Mouse (Mus musculus): ENCODE results near the gene Olfr31. TPM values are rescaled to one million over a fixed set of nuclear protein-coding genes. Genes with fewer than 3 reads are reported as not detected.
A peak's percentile ranks its signal among the peaks of the same experiment; 100 is the strongest.

Gene Olfr31
- polyA plus RNA-seq (2015; fragmentation: Nextera tagmentation; extraction: Ambion mirVana): not detected in 2 replicates

DNA sequence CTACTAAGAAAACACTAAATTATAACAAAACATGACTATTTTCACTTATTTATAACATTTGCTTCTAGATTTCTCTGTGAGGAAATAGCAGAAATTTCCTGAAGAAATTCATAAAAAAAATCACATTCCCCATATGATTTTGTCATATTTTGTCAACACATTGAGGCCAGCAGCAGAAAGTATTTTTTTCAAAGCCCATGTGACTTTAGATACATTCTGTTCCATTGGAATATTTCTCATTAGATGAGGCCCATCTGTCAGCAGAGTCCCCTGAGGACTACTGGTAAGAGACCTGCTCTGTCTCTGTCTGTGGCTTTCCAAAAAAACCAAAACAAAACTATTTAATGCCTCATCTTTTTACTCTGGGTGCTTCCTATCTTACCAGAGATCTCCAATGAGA is at the start of gene Olfr31:
Olfr31 (plus strand) TSS at position 301 of the 400 bp plus-strand sequence.
- Histone ChIP-seq H3K36me3 (ENCODE audit: control insufficient read depth, insufficient read depth, low read length) (no peaks in the 10 kb centered on the region), H3K4me2 (ENCODE audit: low read depth, low read length) (no peak within 1 kb of the TSS), H3K9me3 (ENCODE audit: control insufficient read depth, low read length) (no peaks in the 10 kb centered on the region), H3K4me1 (replicated peaks; ENCODE audit: control insufficient read depth, insufficient read depth, low read length) (no peaks in the 10 kb centered on the region), H3K27me3 (ENCODE audit: control insufficient read depth, insufficient read depth, low read depth, low read length) (no peaks in the 10 kb centered on the region), H3K27ac (ENCODE audit: low read length) (no peak within 1 kb of the TSS), H3K4me3 (ENCODE audit: low read length) (no peak within 1 kb of the TSS), H3K9ac (ENCODE audit: low read length) (no peak within 1 kb of the TSS)
- no peak for ATAC-seq (ENCODE audit: low read depth)

DNA sequence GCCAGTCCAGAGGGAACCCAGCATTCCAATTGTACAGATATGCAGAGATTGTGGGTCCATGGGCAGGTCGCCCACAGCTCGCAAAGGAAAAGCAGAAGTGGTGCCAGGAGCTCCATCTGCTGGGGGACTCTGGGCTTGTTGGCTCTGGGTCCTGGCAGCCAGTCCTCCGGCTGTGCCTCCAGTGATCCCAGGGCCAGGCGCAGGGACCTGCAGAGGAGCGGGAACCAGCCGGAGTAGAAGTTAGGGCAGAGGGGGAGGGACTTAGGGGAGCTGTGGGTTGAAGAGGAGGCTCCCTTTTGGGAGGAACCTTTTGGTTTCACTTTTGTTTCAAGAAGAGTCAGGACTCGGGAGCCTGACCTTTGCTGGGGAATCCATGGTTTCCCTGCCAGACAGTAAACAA is 28.2 kb upstream of the Olfr31 start:
- Histone ChIP-seq H3K27me3 (ENCODE audit: control insufficient read depth, insufficient read depth, low read depth, low read length) (no peaks in the 10 kb centered on the region), H3K36me3 (ENCODE audit: control insufficient read depth, insufficient read depth, low read length) (no peaks in the 10 kb centered on the region), H3K27ac (ENCODE audit: low read length) (no peak overlapping the region), H3K9ac (ENCODE audit: low read length) (no peak overlapping the region), H3K4me2 (ENCODE audit: low read depth, low read length) (0 out of 2 replicates have a peak overlapping the region, but pooled peaks have one; percentile 22), H3K4me1 (replicated peaks; ENCODE audit: control insufficient read depth, insufficient read depth, low read length) (no peaks in the 10 kb centered on the region), H3K9me3 (ENCODE audit: control insufficient read depth, low read length) (no peaks in the 10 kb centered on the region), H3K4me3 (ENCODE audit: low read length) (0 out of 2 replicates have a peak overlapping the region, but pooled peaks have one; percentile 5)
- peak; percentile 76 for ATAC-seq (ENCODE audit: low read depth)
- WGBS: 46% methylated on average over 7 of the region's 7 CpGs

DNA sequence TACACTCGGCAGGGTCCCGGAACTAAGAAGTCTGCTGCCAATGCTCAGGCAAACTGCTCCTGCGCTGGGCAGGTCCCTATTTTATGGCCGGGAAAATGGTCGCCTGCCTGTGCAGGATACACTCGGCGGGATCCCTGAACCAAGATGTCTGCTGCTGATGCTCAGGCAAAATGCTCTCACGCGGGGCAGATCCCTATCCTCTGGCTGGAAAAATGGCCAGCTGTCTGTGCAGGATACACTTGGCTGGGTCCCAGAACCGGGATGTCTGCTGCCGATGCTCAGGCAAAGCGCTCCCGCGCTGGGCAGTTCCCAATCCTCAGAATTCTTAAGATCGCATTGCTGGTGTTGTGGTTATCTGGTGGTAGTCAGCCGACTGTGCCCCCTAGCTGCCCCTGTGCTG is 13.7 kb upstream of the Olfr31 start:
- Histone ChIP-seq H3K27me3 (ENCODE audit: control insufficient read depth, insufficient read depth, low read depth, low read length) (no peaks in the 10 kb centered on the region), H3K9ac (ENCODE audit: low read length) (no peak overlapping the region), H3K4me1 (replicated peaks; ENCODE audit: control insufficient read depth, insufficient read depth, low read length) (no peaks in the 10 kb centered on the region), H3K27ac (ENCODE audit: low read length) (no peak overlapping the region), H3K4me3 (ENCODE audit: low read length) (no peak overlapping the region), H3K36me3 (ENCODE audit: control insufficient read depth, insufficient read depth, low read length) (no peaks in the 10 kb centered on the region), H3K4me2 (ENCODE audit: low read depth, low read length) (no peak overlapping the region), H3K9me3 (ENCODE audit: control insufficient read depth, low read length) (no peaks in the 10 kb centered on the region)
- no peak for ATAC-seq (ENCODE audit: low read depth)
- 44% methylated on average over 16 of the region's 16 CpGs for WGBS

DNA sequence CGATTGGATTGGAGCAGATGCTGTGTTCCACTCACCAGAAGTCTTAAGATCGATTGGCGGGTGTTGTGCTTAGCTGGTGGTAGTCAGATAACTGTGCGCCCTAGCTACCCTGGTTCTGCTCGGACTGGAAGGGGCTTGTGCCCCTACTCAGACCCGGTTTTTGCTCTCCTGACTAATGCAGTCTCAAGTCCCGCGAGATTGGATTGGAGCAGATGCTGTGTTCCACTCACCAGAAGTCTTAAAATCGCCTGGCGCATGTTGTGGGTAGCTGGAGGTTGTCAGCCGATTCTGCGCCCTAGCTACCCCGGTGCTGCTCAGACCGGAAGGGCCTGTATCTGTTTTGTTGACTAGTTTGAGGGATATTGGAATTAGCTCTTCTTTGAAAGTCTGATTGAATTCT is 13.2 kb upstream of the Olfr31 start:
- 41% methylated on average over 14 of the region's 14 CpGs for WGBS
- Histone ChIP-seq H3K36me3 (ENCODE audit: control insufficient read depth, insufficient read depth, low read length) (no peaks in the 10 kb centered on the region), H3K4me3 (ENCODE audit: low read length) (no peak overlapping the region), H3K27ac (ENCODE audit: low read length) (no peak overlapping the region), H3K9ac (ENCODE audit: low read length) (no peak overlapping the region), H3K27me3 (ENCODE audit: control insufficient read depth, insufficient read depth, low read depth, low read length) (no peaks in the 10 kb centered on the region), H3K4me2 (ENCODE audit: low read depth, low read length) (no peak overlapping the region), H3K9me3 (ENCODE audit: control insufficient read depth, low read length) (no peaks in the 10 kb centered on the region), H3K4me1 (replicated peaks; ENCODE audit: control insufficient read depth, insufficient read depth, low read length) (no peaks in the 10 kb centered on the region)
- ATAC-seq (ENCODE audit: low read depth): no peak

DNA sequence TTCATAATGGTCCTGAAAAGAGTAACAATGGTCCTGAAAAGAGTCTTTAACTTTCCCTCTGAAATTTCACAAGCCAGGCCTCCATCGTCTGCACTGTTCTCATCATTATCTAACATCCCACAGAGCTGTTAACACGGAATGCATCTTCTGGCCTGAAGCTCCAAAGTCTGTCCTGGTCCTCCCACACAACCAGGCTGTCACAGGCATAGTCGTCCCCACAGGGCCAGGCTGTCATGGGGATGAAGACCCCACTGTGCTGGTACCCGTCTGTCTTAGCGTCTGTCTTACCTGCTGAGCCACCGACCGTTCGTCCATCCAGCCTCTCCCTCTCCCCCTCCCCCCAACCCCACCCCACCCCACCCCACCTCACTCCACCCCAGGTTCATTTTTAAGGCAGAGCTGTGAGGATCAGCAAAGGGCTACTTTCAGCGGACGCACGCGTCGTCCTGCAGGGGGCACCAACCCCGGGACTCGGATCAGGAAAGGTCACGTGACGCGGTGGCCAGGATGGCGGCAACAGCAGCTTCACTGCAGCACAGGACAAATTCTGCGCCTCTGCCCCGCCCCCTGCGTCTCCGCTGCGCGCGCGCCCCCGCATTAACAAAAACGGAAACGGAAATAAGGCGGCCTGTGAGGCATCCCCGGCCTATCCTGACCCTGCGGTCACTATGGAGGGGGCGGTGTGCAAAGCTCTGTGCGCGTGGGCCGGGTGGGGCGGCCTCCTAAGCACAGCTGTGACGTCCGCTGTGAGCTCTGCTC is 22.7 kb downstream of the Olfr31 start:
- H3K4me2 ChIP-seq (ENCODE audit: low read depth, low read length): peak overlapping the region; percentile 84
- H3K27ac ChIP-seq (ENCODE audit: low read length): peak overlapping the region; percentile 69
- H3K9ac ChIP-seq (ENCODE audit: low read length): peak overlapping the region; percentile 62
- H3K27me3 ChIP-seq (ENCODE audit: control insufficient read depth, insufficient read depth, low read depth, low read length): no peaks in the 10 kb centered on the region
- H3K4me3 ChIP-seq (ENCODE audit: low read length): peak overlapping the region; percentile 58
- H3K4me1 ChIP-seq (replicated peaks; ENCODE audit: control insufficient read depth, insufficient read depth, low read length): no peaks in the 10 kb centered on the region
- H3K9me3 ChIP-seq (ENCODE audit: control insufficient read depth, low read length): peaks cover 36% of the 10 kb centered on the region
- ATAC-seq (ENCODE audit: low read depth): peak; percentile 84
- H3K36me3 ChIP-seq (ENCODE audit: control insufficient read depth, insufficient read depth, low read length): peaks cover 8% of the 10 kb centered on the region
- 8% methylated on average over 38 of the region's 40 CpGs for WGBS

DNA sequence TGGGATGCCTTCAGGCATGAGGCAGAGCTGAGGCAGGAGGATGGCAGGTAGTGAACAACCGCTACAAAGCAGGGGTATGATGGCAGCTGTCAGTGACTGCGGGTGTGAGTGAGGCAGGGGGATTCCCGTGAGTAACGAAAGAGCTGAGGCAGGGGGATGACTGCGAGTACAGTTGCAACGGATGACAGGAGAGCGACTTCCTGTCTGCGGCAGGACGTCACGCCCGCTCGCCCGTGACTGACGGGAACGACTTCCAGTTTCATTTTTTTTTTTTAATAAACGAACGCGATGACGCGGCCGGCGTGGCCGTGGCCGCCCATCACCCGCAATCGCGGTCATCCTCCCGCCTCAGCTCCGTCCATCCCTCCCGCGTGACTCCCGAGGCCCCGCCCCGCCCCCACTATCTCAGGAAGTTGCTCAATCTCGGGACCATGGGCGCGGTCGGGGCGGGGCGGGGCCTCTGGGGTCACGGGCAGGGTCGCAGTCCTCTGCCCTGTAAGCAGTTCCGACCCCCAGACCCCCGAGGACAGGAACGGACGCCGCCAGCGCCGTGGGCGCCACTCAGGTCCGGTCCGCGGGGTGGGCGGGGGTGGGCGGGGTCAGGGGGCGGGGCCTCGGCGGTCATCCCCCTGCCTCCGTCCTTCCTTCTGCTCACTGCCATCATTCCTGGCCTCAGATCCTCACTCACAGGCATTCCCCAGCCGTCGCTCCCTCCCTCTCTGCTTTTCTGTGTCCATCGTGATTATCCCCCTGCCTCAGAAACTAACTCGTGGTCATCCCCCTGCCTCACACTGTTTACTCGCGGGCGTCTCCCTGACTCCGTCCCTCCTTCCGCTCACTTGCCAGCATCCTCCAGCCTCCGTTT is 23.6 kb downstream of the Olfr31 start, which contains the start of gene Il3ra:
Il3ra (plus strand) TSS at position 328 of the 865 bp plus-strand sequence.
- Histone ChIP-seq H3K9ac (ENCODE audit: low read length) (peak within 1 kb of the TSS; percentile 62), H3K4me3 (ENCODE audit: low read length) (peak within 1 kb of the TSS; percentile 58), H3K27me3 (ENCODE audit: control insufficient read depth, insufficient read depth, low read depth, low read length) (no peaks in the 10 kb centered on the region), H3K4me1 (replicated peaks; ENCODE audit: control insufficient read depth, insufficient read depth, low read length) (no peaks in the 10 kb centered on the region), H3K27ac (ENCODE audit: low read length) (peak within 1 kb of the TSS; percentile 69), H3K4me2 (ENCODE audit: low read depth, low read length) (peak within 1 kb of the TSS; percentile 84), H3K36me3 (ENCODE audit: control insufficient read depth, insufficient read depth, low read length) (peaks cover 13% of the 10 kb centered on the region), H3K9me3 (ENCODE audit: control insufficient read depth, low read length) (peaks cover 45% of the 10 kb centered on the region)
- ATAC-seq (ENCODE audit: low read depth): peak; percentile 69
- WGBS: under 1% methylated on average over 61 of the region's 69 CpGs

DNA sequence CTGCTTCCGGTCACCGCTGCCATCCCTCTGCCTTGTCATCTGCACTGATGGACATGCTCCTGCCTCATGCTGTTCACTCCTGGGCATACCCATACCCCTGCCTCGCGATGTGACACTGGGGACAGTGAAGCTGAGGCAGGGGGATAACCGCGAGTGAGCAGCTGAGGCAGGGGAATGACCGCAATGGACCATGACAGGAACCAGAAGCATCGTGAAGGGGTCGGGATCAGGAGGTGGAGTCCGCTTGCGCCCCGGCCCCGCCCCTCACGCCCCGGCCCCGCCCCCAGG is 24.1 kb downstream of the Olfr31 start:
- Histone ChIP-seq H3K4me1 (replicated peaks; ENCODE audit: control insufficient read depth, insufficient read depth, low read length) (no peaks in the 10 kb centered on the region), H3K27me3 (ENCODE audit: control insufficient read depth, insufficient read depth, low read depth, low read length) (no peaks in the 10 kb centered on the region), H3K36me3 (ENCODE audit: control insufficient read depth, insufficient read depth, low read length) (peaks cover 17% of the 10 kb centered on the region), H3K9ac (ENCODE audit: low read length) (peak overlapping the region; percentile 62), H3K4me3 (ENCODE audit: low read length) (peak overlapping the region; percentile 58), H3K27ac (ENCODE audit: low read length) (no peak overlapping the region; the same call in 1 of the 2 replicates), H3K4me2 (ENCODE audit: low read depth, low read length) (peak overlapping the region; percentile 84), H3K9me3 (ENCODE audit: control insufficient read depth, low read length) (peaks cover 51% of the 10 kb centered on the region)
- WGBS: 31% methylated on average over 14 of the region's 16 CpGs
- ATAC-seq (ENCODE audit: low read depth): peak; percentile 18

DNA sequence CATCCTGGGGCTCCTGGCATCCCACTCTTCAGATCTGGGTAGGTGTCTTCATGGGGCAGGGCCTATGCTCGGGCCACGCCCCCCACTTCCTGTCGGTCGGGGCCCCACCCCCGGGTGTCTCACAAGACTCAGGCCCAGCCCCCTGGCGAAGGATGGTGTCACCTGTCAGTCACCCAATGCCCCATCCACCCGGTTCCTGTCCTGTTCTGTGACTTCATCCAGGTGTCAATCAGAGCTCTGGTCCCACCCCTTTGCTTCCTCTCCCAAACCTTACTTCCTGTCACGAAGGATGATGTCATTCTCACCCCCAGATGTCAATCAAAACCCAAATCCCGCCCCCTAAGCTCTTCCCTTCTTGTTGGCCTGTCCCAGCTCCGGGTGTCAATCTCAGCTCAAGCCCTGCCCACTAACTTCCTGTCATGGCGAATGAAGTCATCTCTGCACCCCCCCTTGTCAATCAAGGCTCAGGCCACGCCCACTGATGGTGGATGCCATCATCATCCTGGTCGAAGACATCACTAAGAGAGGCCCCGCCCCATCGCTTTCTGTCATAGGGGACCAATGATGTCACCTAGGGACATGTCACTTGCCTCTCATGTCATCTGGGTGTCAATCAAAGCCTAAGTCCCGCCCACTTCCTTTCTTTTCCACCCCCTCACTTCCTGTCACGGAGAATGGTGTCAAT is 24.7 kb downstream of the Olfr31 start:
- no peak overlapping the region for H3K9ac ChIP-seq (ENCODE audit: low read length)
- peak overlapping the region; percentile 84; the same call in 1 of the 2 replicates for H3K4me2 ChIP-seq (ENCODE audit: low read depth, low read length)
- no peak for ATAC-seq (ENCODE audit: low read depth)
- H3K4me1 ChIP-seq (replicated peaks; ENCODE audit: control insufficient read depth, insufficient read depth, low read length): no peaks in the 10 kb centered on the region
- peaks cover 53% of the 10 kb centered on the region for H3K9me3 ChIP-seq (ENCODE audit: control insufficient read depth, low read length)
- WGBS: 81% methylated on average over 17 of the region's 17 CpGs
- no peak overlapping the region for H3K27ac ChIP-seq (ENCODE audit: low read length)
- peaks cover 17% of the 10 kb centered on the region for H3K36me3 ChIP-seq (ENCODE audit: control insufficient read depth, insufficient read depth, low read length)
- H3K4me3 ChIP-seq (ENCODE audit: low read length): no peak overlapping the region; the same call in 1 of the 2 replicates
- H3K27me3 ChIP-seq (ENCODE audit: control insufficient read depth, insufficient read depth, low read depth, low read length): no peaks in the 10 kb centered on the region

Measured in lung, embryonic 16.5 days (tissue).